Mouse (Mus musculus): Measurements from ENCODE around the gene Traf5.

Traf5 gene

DNA sequence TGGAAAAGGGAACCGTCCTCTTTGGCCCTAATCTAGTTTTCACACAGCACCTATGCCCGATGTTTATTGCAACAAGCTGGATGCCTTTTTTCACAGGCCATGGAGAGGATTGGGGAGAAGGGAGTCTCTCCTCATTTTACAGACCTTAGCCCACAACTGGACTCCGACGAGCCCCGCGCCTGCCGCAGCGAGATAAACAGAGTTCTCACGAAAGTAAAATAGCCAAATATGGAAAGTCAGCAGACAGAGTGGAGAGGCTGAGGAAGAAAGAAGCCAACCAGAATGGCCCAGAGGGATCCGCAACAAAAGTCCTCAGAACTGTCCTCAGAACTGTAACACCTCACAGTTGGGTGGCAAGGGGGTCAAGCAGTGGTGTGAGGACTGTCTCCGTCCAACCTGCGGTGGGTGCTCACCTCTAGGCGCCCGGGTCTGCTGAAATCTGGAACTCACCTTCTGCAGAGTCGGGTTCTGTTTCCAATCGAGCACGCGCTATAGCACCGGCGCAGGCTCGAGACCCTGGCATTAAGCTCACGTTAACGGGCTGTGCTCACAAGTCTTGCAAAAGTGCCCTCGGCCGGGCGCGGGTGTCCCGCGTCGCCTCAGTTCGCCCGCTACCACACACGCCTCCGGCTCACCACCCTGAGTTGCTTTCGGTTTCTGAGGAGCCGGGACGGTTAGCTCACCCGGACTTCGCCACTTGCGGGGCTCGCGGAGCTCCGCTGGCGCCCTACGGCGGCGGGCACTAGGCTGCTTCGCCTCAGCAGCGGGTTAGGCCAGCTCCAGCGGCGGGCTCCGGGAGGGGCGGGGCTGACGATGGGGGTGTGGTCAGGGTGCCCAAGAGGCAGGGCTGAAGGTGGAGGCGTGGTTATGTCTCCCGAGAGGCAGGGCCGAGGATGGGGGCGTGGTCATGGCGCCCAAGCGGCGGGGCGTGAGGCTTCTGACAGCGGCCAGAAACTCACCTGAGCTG, at the start of gene Traf5:
Traf5 (minus strand) TSS at position 754 of the 967 bp plus-strand sequence.
- in situ Hi-C loops (cut with MboI, MseI): loop anchor here (5.0 kb wide), 1 partner anchor 265 kb away; no protein-coding TSS in a partner anchor

DNA sequence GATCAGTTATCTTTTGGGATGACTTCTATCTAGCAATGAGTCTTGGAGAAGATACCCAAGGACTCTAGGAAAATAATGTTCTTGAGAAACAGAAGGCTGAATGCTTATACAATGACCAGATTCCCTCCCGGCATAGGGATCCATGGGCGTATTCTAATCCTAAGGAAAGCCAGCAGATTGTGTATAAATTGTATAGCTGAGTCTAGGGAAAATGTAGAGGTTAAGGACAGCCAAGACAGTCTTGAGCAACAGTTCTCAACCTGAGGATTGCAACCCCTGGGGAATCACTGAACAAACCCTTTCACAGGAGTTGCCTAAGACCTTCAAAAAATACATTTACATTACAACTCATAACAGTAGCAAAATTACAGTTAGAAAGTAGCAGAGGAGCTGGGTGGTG, 48.0 kb upstream of the Traf5 start:
- in situ Hi-C loops (cut with MboI, MseI): no loop called here

GRCm38 (mm10) chr1:192137926-192138910, 45.9 kb upstream of the Traf5 start, which contains the start of gene Rcor3:
TSS of gene Rcor3 (minus strand) at chr1:192138062.
- in situ Hi-C loops (cut with MboI, MseI): no loop called here

DNA sequence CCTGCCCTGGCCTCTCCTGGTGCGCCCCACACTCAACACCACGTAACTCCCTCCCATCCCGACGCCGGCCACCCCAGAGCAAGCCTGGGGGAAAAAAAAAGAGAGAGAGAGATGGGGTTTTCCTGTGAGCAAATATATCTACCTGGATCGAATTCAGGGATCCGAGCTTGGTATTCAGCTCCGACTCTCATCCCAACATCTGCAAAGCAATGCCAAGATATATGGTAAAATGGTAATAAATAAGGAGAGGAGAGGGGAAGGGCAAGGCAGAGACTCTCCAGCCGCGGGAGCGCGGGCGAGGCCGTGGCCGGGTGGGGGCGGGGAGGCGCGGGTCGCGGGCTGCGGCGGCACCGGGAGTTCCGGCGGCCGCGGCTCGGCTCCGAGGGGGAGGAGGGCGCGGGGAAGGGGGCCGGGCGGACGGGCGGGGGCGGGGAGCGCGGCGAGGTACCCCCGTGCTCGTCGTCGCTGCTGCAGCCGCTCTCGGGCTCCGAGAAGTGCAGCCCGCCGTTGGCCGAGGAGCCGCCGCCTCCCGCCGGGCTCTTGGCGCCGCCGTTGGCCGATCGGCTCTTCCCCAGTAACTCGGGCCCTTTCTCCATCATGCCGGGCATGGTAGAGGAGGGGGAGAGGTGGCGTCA, 45.0 kb upstream of the Traf5 start:
- in situ Hi-C loops (cut with MboI, MseI): no loop called here

DNA sequence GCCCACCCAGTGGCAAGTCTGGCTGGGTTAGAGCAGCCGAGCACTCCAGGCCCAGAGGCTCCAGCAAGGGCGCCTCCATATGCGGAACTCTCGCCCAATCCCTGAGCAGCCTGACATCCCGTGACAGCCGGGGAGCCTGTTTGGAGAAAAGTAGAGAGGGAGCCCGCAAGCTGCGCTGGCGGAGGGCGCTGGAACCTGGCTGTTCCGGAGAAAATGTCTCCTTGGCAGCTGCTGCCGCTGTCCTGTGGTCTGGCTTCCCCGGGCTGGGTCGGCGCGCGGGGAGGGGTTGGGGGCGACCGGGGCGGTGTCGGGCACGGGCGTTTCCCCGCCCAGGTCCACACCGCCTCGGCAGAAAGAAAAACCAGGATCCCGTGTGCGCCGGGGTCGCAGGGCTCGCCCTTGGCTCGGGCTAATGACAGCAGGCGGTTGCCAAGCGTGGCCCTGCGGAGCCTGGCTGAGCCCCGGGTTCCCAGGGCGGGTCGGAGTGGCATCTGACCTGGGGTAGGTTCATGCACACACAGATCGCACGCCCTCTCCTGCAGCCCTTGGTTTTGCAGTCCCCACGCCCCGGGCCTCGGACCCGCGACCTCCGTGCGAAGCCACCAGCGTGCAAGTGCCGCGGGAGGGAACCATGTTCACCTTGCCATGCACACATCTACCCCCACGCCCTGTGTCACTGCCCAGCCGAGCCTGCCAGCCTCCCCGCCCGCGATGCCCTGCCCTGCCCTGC, 44.4 kb upstream of the Traf5 start:
- in situ Hi-C loops (cut with MboI, MseI): no loop called here

GRCm38 (mm10) chr1:192130202-192130601, 37.8 kb upstream of the Traf5 start:
- in situ Hi-C loops (cut with MboI, MseI): no loop called here

DNA sequence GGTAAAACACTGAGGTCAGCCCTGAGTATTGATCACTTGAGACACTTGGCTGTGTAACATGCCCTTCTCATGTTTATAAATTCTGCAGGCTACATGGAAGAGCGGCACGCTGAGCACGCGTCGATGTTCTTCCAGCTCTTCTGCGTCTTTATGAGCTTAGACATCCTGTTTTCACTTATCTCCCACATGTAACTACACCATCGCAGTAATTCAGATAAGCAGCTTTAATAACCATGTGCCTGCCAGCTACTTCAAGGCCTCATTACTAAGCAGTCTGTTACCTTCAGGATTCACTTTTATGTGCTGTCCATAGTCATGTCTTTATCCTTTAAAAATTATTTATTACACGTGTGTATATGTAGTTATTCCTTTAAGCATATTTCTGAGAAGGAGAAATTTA, 36.0 kb upstream of the Traf5 start:
- in situ Hi-C loops (cut with MboI, MseI): no loop called here

DNA sequence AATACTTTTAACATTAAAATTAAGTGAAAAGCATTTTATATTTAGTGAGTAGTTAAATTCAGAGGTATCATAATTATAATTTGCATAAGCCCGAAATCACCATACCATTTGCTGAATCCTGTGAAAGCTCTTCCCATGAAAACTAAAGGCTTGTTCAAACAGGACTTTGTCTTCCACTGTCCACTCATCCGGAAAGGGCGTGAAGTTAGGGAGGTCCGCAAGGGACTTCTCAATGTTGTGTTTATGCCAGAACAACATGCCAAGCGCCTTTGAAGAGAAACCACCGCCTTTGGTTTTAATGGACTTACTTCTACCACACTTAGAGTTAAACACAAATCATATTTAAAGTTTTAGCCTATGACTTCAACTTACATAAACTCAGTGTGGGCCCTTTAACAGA, 33.4 kb upstream of the Traf5 start:
- in situ Hi-C loops (cut with MboI, MseI): no loop called here

DNA sequence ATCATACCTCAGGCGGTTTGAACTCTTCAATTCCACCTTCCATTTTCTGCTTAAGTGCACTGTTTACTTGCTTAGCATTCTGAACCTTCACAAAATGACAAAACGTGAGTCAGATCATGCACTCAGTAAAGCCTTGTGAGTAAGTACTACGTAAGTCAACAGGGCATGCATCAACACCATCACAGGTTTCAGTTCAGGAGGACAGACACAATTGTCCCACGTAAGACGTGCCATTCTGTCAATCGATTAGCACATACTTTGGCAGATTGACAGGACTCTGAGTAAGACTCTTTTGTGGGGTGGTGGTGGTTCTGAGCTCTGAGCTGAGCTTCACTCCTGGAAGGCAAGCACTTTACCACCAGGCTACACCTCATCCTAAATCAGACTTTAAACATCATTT, 23.9 kb upstream of the Traf5 start:
- in situ Hi-C loops (cut with MboI, MseI): no loop called here

GRCm38 (mm10) chr1:192115378-192115777, 23.0 kb upstream of the Traf5 start:
- in situ Hi-C loops (cut with MboI, MseI): no loop called here

DNA sequence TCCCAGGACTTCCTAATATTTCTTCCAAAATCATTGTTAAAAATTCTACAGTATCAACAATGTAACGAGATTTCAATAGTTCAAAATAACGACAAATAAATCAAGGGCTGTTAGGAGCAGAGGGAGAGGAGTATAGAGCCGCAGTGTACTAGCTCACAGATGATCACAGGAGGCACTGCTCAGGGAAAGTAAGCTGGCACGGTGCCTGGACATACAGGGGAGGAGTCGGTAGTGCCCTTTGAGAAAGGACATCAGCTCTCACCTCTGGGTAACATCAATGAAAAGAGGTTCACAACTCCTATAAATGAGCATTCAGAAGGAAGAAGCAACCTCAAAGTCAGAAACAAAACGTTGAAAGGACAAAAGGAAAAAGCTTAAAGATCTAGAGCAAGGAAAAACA, 16.8 kb upstream of the Traf5 start:
- in situ Hi-C loops (cut with MboI, MseI): no loop called here

DNA sequence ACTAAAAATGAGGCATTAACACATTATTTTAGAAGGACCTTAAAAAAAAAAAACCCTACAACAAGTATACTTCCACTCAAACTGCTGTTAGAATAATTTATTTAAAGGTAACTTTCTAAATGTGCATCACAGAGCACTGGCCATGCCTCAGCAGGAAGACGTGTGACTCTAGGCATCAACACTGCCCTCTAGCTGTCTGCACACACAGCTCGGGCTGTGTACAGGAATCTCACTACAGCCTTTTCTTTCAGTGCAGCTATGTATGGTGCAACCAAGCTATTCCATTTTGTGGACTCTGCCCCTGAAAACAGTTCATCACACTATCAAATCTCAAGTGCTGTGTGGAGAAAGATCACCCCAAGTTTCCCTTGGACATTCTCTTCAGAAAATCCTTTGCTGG, 15.0 kb upstream of the Traf5 start:
- in situ Hi-C loops (cut with MboI, MseI): no loop called here

- in situ Hi-C loops (cut with MboI, MseI): no loop called here
Observed at GRCm38 (mm10) chr1:192105902-192106389, 13.6 kb upstream of the Traf5 start.

GRCm38 (mm10) chr1:192104021-192104420, 11.7 kb upstream of the Traf5 start:
- in situ Hi-C loops (cut with MboI, MseI): no loop called here

GRCm38 (mm10) chr1:192103176-192103575, 10.8 kb upstream of the Traf5 start:
- in situ Hi-C loops (cut with MboI, MseI): no loop called here

DNA sequence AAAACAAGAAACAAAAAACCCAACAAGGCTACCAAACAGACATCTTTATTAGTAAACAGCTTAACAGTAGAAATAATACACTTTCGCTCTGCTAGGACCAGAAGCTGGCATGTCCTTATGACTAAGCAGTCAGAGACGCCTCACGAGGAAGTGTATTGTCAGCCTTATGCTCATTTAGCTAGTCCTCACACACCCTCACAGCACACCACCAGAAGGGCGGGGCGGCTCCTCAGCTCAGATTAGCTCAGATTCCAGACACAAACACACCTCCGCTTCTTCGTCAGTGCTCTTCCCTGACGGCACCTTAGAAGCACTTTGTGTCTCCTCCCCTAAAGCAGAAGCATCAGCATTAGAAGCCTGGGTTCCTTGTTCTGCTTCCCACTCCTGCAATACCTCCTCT, 9.0 kb upstream of the Traf5 start:
- in situ Hi-C loops (cut with MboI, MseI): no loop called here

DNA sequence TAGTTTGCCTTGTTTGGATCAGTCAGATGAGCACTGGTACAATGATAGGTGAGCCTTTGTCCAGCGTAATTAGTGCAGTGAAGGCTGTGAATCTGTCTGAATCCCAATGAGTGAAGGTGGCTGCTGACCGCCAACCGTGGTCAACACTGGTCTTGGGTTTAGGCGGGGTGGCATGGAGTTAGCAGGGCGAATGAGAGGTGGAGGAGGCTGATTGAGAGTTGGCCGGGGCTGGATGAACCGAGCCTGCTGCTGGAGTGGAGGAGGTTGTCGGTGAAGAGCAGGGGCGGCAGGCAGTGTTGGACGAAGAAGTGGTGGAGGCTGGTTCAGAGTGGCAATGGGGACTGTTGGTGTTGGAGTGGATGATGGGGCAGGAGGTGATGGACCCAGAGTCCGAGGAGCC, 8.4 kb upstream of the Traf5 start:
- in situ Hi-C loops (cut with MboI, MseI): no loop called here

- in situ Hi-C loops (cut with MboI, MseI): no loop called here
Observed at GRCm38 (mm10) chr1:192095626-192096025, 3.3 kb upstream of the Traf5 start.

DNA sequence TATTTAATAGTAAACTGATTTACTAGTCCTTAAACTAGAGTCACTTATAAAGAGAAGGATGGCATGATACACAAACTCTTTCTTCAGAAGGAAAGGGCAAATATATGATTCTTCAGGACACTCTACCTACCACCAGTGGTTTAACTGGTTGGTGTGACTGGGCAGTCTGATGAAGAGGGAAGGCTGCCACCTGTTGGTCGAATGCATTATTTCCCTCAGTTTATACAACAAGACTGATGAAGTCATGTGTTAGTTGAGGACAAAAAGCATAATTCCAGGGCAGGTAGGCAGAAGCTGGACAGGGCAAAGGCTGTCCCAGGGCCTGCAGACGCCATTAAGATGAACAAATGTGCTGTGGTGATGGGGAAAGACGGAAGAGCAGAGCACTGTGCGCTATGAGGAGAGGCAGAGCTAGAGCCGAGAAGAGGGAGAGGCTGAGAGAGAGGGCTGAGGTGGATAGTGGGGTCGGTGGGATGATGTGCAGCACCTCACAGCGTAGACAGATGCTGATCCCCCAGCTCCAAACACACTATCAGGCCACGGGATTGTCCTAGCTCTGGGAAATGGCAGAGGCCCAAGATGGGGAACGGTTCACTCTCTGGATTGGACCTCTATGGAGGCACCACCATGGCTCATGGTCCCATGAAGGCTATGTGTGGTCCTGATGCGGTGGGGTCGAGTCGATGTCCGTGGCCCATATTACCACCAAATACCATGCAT, 2.3 kb upstream of the Traf5 start:
- in situ Hi-C loops (cut with MboI, MseI): loop anchor here (5.0 kb wide), 1 partner anchor 267 kb away; no protein-coding TSS in a partner anchor
